Mouse (Mus musculus): ENCODE data around the gene Rc3h1. TPM values are rescaled to one million over a fixed set of nuclear protein-coding genes. Genes with fewer than 3 reads are reported as not detected.

The Rc3h1 gene
- polyA plus RNA-seq, 1 experiment from 2014 or later, result 5.9 TPM

GRCm38 (mm10) chr1:160989395-160989794 lies 83.2 kb downstream of the Rc3h1 start:
- no peaks in the 10 kb centered on the region for H3K36me3 ChIP-seq
- ATAC-seq (replicated peaks; ENCODE audit: insufficient number of reproducible peaks, insufficient read depth, low FRiP score, low read depth), result no peak
- 80% methylated on average over 15 of the region's 15 CpGs for WGBS
- H3K27me3 ChIP-seq, result no peaks in the 10 kb centered on the region
- no peak overlapping the region for H3K4me2 ChIP-seq
- no peak overlapping the region for H3K9ac ChIP-seq
- no peaks in the 10 kb centered on the region for H3K4me1 ChIP-seq (replicated peaks)
- H3K9me3 ChIP-seq (replicated peaks), result no peaks in the 10 kb centered on the region
- no peak overlapping the region for H3K4me3 ChIP-seq
- no peak overlapping the region for H3K27ac ChIP-seq

- H3K4me2 ChIP-seq, result no peak overlapping the region
- no peak overlapping the region for H3K27ac ChIP-seq
- H3K4me1 ChIP-seq (replicated peaks), result peaks cover 12% of the 10 kb centered on the region
- H3K9me3 ChIP-seq (replicated peaks), result no peaks in the 10 kb centered on the region
- 79% methylated on average over 6 of the region's 6 CpGs for WGBS
- no peak overlapping the region for H3K4me3 ChIP-seq
- no peak for ATAC-seq (replicated peaks; ENCODE audit: insufficient number of reproducible peaks, insufficient read depth, low FRiP score, low read depth)
- H3K36me3 ChIP-seq, result no peaks in the 10 kb centered on the region
- H3K27me3 ChIP-seq, result no peaks in the 10 kb centered on the region
- no peak overlapping the region for H3K9ac ChIP-seq
These were observed 87.6 kb downstream of the Rc3h1 start for GRCm38 (mm10) chr1:160993851-160994250.

GRCm38 (mm10) chr1:161004942-161005341 lies 98.7 kb downstream of the Rc3h1 start:
- H3K9me3 ChIP-seq (replicated peaks), result no peaks in the 10 kb centered on the region
- peaks cover 10% of the 10 kb centered on the region; the same call in 1 of the 2 replicates for H3K36me3 ChIP-seq
- H3K9ac ChIP-seq, result no peak overlapping the region
- H3K27ac ChIP-seq, result no peak overlapping the region
- ATAC-seq (replicated peaks; ENCODE audit: insufficient number of reproducible peaks, insufficient read depth, low FRiP score, low read depth), result no peak
- no peak overlapping the region for H3K4me3 ChIP-seq
- 67% methylated on average over 4 of the region's 4 CpGs for WGBS
- no peaks in the 10 kb centered on the region for H3K27me3 ChIP-seq
- no peak overlapping the region for H3K4me2 ChIP-seq
- no peaks in the 10 kb centered on the region for H3K4me1 ChIP-seq (replicated peaks)

GRCm38 (mm10) chr1:161005526-161005925 lies 99.3 kb downstream of the Rc3h1 start:
- no peaks in the 10 kb centered on the region for H3K9me3 ChIP-seq (replicated peaks)

GRCm38 (mm10) chr1:161006471-161006870 lies 100.3 kb downstream of the Rc3h1 start:
- Histone ChIP-seq H3K4me3 (no peak overlapping the region), H3K36me3 (peaks cover 11% of the 10 kb centered on the region; the same call in 1 of the 2 replicates), H3K27me3 (no peaks in the 10 kb centered on the region), H3K4me1 (replicated peaks) (no peaks in the 10 kb centered on the region), H3K9me3 (replicated peaks) (no peaks in the 10 kb centered on the region), H3K9ac (no peak overlapping the region), H3K27ac (no peak overlapping the region), H3K4me2 (no peak overlapping the region)
- ATAC-seq (replicated peaks; ENCODE audit: insufficient number of reproducible peaks, insufficient read depth, low FRiP score, low read depth), result no peak
- WGBS, result 77% methylated on average over 5 of the region's 5 CpGs

More at GRCm38 (mm10) chr1:161005526-161005925, 99.3 kb downstream of the Rc3h1 start:
- ATAC-seq (replicated peaks; ENCODE audit: insufficient number of reproducible peaks, insufficient read depth, low FRiP score, low read depth), result no peak
- Histone ChIP-seq H3K27me3 (no peaks in the 10 kb centered on the region), H3K4me3 (no peak overlapping the region), H3K9ac (no peak overlapping the region), H3K4me1 (replicated peaks) (no peaks in the 10 kb centered on the region), H3K27ac (no peak overlapping the region), H3K36me3 (peaks cover 10% of the 10 kb centered on the region; the same call in 1 of the 2 replicates), H3K4me2 (no peak overlapping the region)
- 60% methylated on average over 3 of the region's 3 CpGs for WGBS

GRCm38 (mm10) chr1:161008038-161008437 lies 101.8 kb downstream of the Rc3h1 start:
- no peaks in the 10 kb centered on the region for H3K27me3 ChIP-seq
- H3K4me3 ChIP-seq, result no peak overlapping the region
- H3K27ac ChIP-seq, result no peak overlapping the region
- WGBS, result 97% methylated on average over 2 of the region's 2 CpGs
- H3K9me3 ChIP-seq (replicated peaks), result no peaks in the 10 kb centered on the region
- H3K9ac ChIP-seq, result no peak overlapping the region
- no peaks in the 10 kb centered on the region for H3K4me1 ChIP-seq (replicated peaks)
- H3K4me2 ChIP-seq, result no peak overlapping the region
- H3K36me3 ChIP-seq, result peaks cover 25% of the 10 kb centered on the region
- no peak for ATAC-seq (replicated peaks; ENCODE audit: insufficient number of reproducible peaks, insufficient read depth, low FRiP score, low read depth)

GRCm38 (mm10) chr1:161010436-161010835 lies 104.2 kb downstream of the Rc3h1 start:
- WGBS, result 84% methylated on average over 4 of the region's 4 CpGs
- no peak overlapping the region for H3K4me3 ChIP-seq
- no peak for ATAC-seq (replicated peaks; ENCODE audit: insufficient number of reproducible peaks, insufficient read depth, low FRiP score, low read depth)
- H3K36me3 ChIP-seq, result peaks cover 23% of the 10 kb centered on the region
- H3K9me3 ChIP-seq (replicated peaks), result no peaks in the 10 kb centered on the region
- no peak overlapping the region for H3K9ac ChIP-seq
- H3K27me3 ChIP-seq, result no peaks in the 10 kb centered on the region
- no peak overlapping the region for H3K4me2 ChIP-seq
- H3K4me1 ChIP-seq (replicated peaks), result no peaks in the 10 kb centered on the region
- no peak overlapping the region for H3K27ac ChIP-seq

- Histone ChIP-seq H3K9ac (no peak overlapping the region), H3K27me3 (no peaks in the 10 kb centered on the region), H3K27ac (no peak overlapping the region), H3K9me3 (replicated peaks) (no peaks in the 10 kb centered on the region), H3K36me3 (peaks cover 38% of the 10 kb centered on the region), H3K4me3 (no peak overlapping the region), H3K4me1 (replicated peaks) (no peaks in the 10 kb centered on the region), H3K4me2 (no peak overlapping the region)
- 83% methylated on average over 2 of the region's 2 CpGs for WGBS
- no peak for ATAC-seq (replicated peaks; ENCODE audit: insufficient number of reproducible peaks, insufficient read depth, low FRiP score, low read depth)
These were observed 110.2 kb downstream of the Rc3h1 start for GRCm38 (mm10) chr1:161016378-161016777.

- ATAC-seq (replicated peaks; ENCODE audit: insufficient number of reproducible peaks, insufficient read depth, low FRiP score, low read depth), result no peak
These were observed 113.8 kb downstream of the Rc3h1 start for GRCm38 (mm10) chr1:161020051-161020450.

More at GRCm38 (mm10) chr1:161020051-161020450, 113.8 kb downstream of the Rc3h1 start:
- Histone ChIP-seq H3K4me3 (no peak overlapping the region), H3K27me3 (no peaks in the 10 kb centered on the region), H3K4me1 (replicated peaks) (no peaks in the 10 kb centered on the region; the same call in 1 of the 2 replicates), H3K4me2 (no peak overlapping the region), H3K27ac (no peak overlapping the region), H3K9me3 (replicated peaks) (no peaks in the 10 kb centered on the region), H3K9ac (no peak overlapping the region), H3K36me3 (peaks cover 23% of the 10 kb centered on the region)
- 94% methylated on average over 14 of the region's 14 CpGs for WGBS

Other genes starting within 250 kb of the Rc3h1 start
- gene Rabgap1l, start 113.2 kb upstream of the Rc3h1 start, polyA plus RNA-seq (2015; fragmentation: Nextera tagmentation; extraction: Ambion mirVana), result 74.3 and 79.1 TPM in 2 replicates
- gene Serpinc1, start 72.2 kb downstream of the Rc3h1 start, polyA plus RNA-seq (2015; fragmentation: Nextera tagmentation; extraction: Ambion mirVana), result 2.0 and 3.5 TPM in 2 replicates
- gene Zbtb37, start 128.4 kb downstream of the Rc3h1 start, polyA plus RNA-seq (2015; fragmentation: Nextera tagmentation; extraction: Ambion mirVana), result 6.4 and 7.4 TPM in 2 replicates
- gene Dars2, start 164.2 kb downstream of the Rc3h1 start, polyA plus RNA-seq (2015; fragmentation: Nextera tagmentation; extraction: Ambion mirVana), result 26.6 and 28.1 TPM in 2 replicates
- 18.4 and 20.5 TPM in 2 replicates for gene Cenpl, start 164.3 kb downstream of the Rc3h1 start, polyA plus RNA-seq (2015; fragmentation: Nextera tagmentation; extraction: Ambion mirVana)
- gene Klhl20, start 225.1 kb downstream of the Rc3h1 start, polyA plus RNA-seq (2015; fragmentation: Nextera tagmentation; extraction: Ambion mirVana), result 10.2 and 13.6 TPM in 2 replicates
- 3.6 and 4.3 TPM in 2 replicates for gene Ankrd45, start 236.3 kb downstream of the Rc3h1 start, polyA plus RNA-seq (2015; fragmentation: Nextera tagmentation; extraction: Ambion mirVana)

All from heart, embryonic 15.5 days (tissue).